Mouse (Mus musculus): ENCODE measurements around the gene Ephb2.

Ephb2 gene

DNA sequence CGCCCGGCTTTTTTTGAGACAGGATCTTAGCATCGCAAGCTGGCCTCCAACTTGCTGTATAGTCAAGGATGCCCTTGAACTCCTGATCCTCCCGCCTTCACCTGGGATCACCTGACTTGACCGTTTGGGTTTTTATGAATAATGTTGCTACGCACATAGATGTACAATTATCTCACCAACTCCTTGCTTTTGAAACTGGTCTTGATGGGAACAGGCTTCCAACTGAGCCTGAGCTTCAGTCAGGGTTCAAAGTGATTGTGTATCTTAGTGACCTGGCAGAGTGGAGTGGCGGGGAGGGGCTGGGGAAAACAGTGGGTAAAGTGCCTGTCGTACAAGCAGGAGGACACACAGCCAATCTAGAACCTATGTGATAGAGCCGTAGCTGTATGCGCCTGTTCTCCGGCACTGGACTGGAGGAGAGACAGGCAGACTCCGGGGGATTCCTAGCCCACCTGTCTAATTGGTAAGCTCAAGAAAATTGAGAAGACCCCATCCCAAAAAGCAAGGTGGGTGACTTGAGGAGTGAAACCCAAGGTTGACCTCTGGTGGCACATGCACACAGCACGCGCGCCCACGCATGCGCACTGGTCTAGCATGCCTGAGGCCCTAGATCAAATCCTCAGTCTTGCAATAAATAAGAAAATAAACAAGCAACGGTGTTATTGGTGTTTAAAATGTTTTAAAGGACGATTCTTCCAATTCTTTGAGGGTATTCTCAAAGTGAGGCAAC lies 229.9 kb downstream of the Ephb2 start:
- intact Hi-C loops (cut with DNase I) = loop anchor here (10.0 kb wide), 1 partner anchor 551 kb away; the partner anchor contains the start of gene Rpl11

GRCm38 (mm10) chr4:136602568-136602967 lies 233.2 kb downstream of the Ephb2 start, which contains the start of gene Kdm1a:
Gene Kdm1a, minus strand, starts transcription at chr4:136602723.
- intact Hi-C loops (cut with DNase I) = loop anchor here (5.0 to 10.0 kb wide), 3 partner anchors 35 to 548 kb away; partner anchors contain the start of gene Rpl11

- intact Hi-C loops (cut with DNase I) = loop anchor here (5.0 to 10.0 kb wide), 3 partner anchors 35 to 547 kb away; partner anchors contain the start of gene Rpl11
These were observed 233.7 kb downstream of the Ephb2 start for GRCm38 (mm10) chr4:136602018-136602554.

- intact Hi-C loops (cut with DNase I) = loop anchor here (5.0 to 10.0 kb wide), 3 partner anchors 34 to 547 kb away; partner anchors contain the start of gene Rpl11
These were observed 234.3 kb downstream of the Ephb2 start for GRCm38 (mm10) chr4:136601476-136601875.

GRCm38 (mm10) chr4:136600536-136600935 lies 235.3 kb downstream of the Ephb2 start:
- intact Hi-C loops (cut with DNase I) = loop anchor here (5.0 to 10.0 kb wide), 3 partner anchors 33 to 546 kb away; partner anchors contain the start of gene Rpl11

DNA sequence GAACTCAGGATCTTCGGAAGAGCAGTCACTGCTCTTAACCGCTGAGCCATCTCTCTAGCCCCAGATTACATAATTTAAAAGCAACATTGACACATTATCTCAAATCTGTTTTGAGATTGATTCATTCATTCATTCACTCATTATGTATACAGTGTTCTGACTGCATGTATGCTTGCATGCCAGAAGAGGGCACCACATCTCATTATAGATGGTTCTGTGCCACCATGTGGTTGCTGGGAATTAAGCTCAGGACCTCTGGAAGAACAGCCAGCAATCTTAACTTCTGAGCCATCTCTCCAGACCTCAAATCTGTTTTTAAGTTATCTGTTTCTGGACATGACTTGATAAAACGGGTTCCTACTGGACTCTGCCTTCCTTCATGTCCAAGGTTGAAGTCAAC lies 235.9 kb downstream of the Ephb2 start:
- intact Hi-C loops (cut with DNase I) = loop anchor here (5.0 to 10.0 kb wide), 3 partner anchors 33 to 545 kb away; partner anchors contain the start of gene Rpl11

DNA sequence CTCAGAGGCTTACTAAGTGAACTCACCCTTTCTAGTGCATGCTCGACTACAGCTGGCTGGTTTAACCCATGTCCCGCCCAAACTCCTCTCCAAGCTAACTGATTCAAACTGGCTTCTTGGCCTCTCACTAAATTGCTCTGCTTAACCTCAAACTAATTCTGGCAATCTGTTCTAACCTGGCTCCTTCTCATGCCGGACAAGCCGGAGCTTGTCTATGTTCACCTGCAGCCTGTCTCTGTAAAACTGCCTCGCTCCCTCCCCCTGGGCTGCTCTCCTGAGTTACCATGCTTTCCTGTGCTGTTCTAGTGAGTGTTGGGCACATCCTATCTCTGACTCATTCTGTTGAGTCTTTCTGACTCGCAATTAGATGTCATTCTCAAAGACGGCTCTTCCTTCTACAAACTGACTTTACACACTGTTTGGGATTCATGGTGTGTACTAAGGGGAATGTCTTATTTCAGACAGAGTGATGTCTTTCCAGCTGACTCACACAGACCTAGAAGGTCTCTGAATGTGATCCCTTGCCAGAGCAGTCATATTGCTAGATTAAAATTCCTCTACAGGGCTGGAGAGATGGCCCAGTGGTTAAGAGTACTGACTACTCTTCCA lies 237.4 kb downstream of the Ephb2 start:
- intact Hi-C loops (cut with DNase I) = no loop called here

Small RNA genes within 50 kb of the gene (microRNA-seq; reads per million reads assigned to microRNA genes)
- gene Gm22180 = 0 reads per million in 2 experiments
